Mouse (Mus musculus) MEL (cell line): ENCODE measurements around the gene Ubl4b.

ENCODE experiments used
- CTCF ChIP-seq, 3 experiments: IDR thresholded peaks in 2 of 3; conservative IDR thresholded peaks in 1 of 3; 2 replicates each; pipeline ENCODE4 v1.5.1; 2011 to 2012; ENCODE audit warnings: low read length in 3 of 3, low read depth in 2 of 3, mild to moderate bottlenecking in 2 of 3, improper control_type of control experiment in 1 of 3, inconsistent platforms in 1 of 3, mixed read lengths in 1 of 3, moderate library complexity in 1 of 3; ENCODE audit not compliant: control insufficient read depth in 1 of 3, insufficient read depth in 1 of 3, poor library complexity in 1 of 3, severe bottlenecking in 1 of 3
- ELF1 ChIP-seq: IDR thresholded peaks from 2 replicates; pipeline ENCODE4 v1.6.1; 2014; ENCODE audit warnings: low read depth, mild to moderate bottlenecking, inconsistent platforms, low read length, improper control_type of control experiment, moderate library complexity
- HCFC1 ChIP-seq: IDR thresholded peaks from 2 replicates; pipeline ENCODE4 v1.6.1; 2012; ENCODE audit warnings: low read depth, mild to moderate bottlenecking, inconsistent platforms, low read length, improper control_type of control experiment, moderate library complexity
- NELFE ChIP-seq: IDR thresholded peaks from 2 replicates; pipeline ENCODE4 v1.6.1; 2011; ENCODE audit warnings: low read depth, low read length, improper control_type of control experiment
- NRF1 ChIP-seq: IDR thresholded peaks from 2 replicates; pipeline ENCODE4 v1.6.1; 2014; ENCODE audit warnings: low read depth, mild to moderate bottlenecking, inconsistent platforms, low read length, improper control_type of control experiment, moderate library complexity; ENCODE audit not compliant: poor library complexity, insufficient read depth, severe bottlenecking
- POLR2A ChIP-seq, 2 experiments: IDR thresholded peaks; 2 replicates each; pipeline ENCODE4 v1.6.1; 2011 to 2012; ENCODE audit warnings: low read length in 2 of 2, mild to moderate bottlenecking in 2 of 2, control low read depth in 1 of 2, improper control_type of control experiment in 1 of 2, low read depth in 1 of 2, moderate library complexity in 1 of 2; ENCODE audit not compliant: control insufficient read depth in 1 of 2, insufficient read depth in 1 of 2, poor library complexity in 1 of 2
- ZMIZ1 ChIP-seq: IDR thresholded peaks from 2 replicates; pipeline ENCODE4 v1.6.1; 2012; ENCODE audit warnings: low read depth, mild to moderate bottlenecking, inconsistent platforms, low read length, improper control_type of control experiment, moderate library complexity

DNA sequence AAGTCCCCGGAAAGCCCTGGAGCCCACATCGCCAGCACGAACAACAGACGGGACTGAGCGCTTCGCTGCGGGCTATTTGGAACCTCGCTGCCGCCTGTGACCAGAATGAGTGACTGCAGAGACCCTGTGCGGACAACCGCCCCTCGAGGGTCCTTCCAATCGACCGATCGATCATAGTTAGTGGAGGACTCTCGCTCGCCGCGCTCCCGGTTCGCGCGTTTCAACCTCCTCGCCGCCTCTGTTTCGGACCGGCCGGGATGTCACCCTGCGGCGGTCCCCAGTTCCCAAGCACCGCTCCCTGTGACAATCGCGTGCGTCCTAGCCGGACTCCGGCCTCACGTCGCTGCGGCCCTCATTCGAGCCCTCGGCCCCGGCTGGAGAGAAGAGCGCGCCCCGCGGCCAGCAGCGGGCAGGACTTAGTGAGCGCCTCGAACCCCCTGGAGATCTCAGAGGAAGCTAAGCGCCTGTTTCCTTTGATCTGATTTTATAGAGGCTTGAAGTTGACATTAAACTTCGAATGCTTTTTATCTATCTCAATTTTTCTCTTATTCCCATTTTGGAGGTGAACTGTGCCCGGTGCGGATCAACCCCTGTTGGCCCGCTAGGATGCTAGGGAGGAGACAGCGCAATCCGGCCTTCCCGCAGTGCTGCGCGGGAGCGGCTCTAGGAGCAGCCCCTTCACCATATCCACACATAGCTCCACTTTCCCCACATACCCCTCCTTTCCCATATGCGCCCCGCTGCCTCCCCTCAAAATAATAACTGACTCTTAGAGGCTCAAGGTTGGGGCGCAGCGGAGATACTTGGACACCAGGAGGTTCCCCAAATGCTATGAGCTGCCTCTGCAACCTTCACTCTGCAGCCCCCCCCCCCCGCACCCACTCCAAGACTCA is 28.2 kb upstream of the Ubl4b start:
- TF ChIP-seq NRF1 (no peak), POLR2A (IDR thresholded peaks at IDR 0.05; ENCODE audit: control insufficient read depth in 1 of 2, insufficient read depth in 1 of 2, low read depth in 1 of 2, low read length in 2 of 2, poor library complexity in 1 of 2) (no peak), ZMIZ1 (no peak), HCFC1 (no peak), CTCF (IDR thresholded peaks at IDR 0.05 in 2 of 3, conservative IDR thresholded peaks at IDR 0.05 in 1 of 3; ENCODE audit: control insufficient read depth in 1 of 3, insufficient read depth in 1 of 3, low read depth in 2 of 3, low read length in 3 of 3, poor library complexity in 1 of 3, severe bottlenecking in 1 of 3) (no peak), ELF1 (no peak), NELFE (no peak)
